Mouse (Mus musculus): ENCODE data around the gene Ulk4.
"Not testable (repeated sequence)": the region's sequence is repeated elsewhere in the genome, so short reads cannot be mapped to it uniquely, and the experiment has no call there.

The Ulk4 gene

GRCm38 (mm10) chr9:121249805-121250204, 27.2 kb downstream of the Ulk4 start:
- DNase-seq, result no peak

DNA sequence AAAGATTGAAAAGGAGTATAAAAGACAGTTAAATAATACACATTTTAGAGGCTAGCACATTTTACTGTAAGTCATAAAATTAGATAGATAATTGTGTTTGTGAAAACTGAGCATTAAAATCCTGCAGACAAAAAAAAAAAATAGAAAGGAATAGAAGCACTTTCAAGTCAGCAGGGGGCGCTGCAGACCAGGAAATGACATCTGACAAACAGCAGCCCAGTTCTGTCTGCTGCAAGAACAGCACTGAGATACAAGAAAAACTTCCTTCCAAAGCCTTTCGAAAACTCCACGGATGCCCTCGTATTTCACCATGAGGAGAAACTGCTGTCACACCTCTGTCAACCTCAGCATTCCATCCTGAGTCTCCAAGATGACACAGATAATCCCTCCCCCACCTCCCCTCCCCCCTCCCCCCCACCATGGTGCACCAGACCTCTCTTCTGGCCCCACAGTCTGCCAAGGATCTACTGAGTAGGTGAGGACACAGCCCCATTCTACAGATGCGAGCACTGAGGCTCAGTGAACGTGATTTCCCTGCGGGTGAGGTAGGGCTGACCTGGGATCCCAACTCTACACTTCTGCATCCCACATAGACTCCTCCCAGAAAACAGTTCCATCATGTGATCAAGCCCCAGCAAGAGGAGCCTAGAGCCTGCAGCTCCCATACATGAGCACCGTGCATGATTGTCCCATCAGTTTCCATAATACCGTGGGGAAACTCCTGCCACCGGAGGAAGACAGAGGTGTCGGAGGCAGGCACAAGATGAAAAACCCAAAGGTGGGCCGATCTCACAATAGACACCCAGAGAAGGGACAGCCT, 28.8 kb downstream of the Ulk4 start:
- peak; percentile 85 for DNase-seq

- DNase-seq, result no peak
Observed at GRCm38 (mm10) chr9:121247047-121247446, 29.9 kb downstream of the Ulk4 start.

GRCm38 (mm10) chr9:121242331-121242730, 34.7 kb downstream of the Ulk4 start:
- no peak for DNase-seq

- peak; percentile 37 for DNase-seq
Observed at GRCm38 (mm10) chr9:121241806-121242205, 35.2 kb downstream of the Ulk4 start.

DNA sequence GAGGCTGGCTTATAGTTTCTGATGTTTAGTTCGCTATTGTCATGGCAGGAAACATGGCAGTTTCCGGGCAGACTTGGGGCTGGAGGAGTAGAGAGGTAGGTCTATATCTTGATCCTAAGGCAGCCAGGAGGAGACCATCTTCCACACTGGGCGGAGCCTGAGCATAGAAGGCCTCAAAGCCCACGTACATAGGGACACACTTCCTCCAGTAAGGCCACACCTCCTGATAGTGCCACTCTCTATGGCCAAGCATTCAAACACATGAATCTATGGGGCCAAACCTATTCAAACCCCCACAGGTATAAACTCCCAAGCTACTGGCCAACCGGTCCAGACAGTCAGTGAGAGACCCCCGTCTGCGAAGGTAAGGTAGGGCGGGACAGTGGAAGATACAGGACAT, 35.6 kb downstream of the Ulk4 start:
- DNase-seq, result no peak

DNA sequence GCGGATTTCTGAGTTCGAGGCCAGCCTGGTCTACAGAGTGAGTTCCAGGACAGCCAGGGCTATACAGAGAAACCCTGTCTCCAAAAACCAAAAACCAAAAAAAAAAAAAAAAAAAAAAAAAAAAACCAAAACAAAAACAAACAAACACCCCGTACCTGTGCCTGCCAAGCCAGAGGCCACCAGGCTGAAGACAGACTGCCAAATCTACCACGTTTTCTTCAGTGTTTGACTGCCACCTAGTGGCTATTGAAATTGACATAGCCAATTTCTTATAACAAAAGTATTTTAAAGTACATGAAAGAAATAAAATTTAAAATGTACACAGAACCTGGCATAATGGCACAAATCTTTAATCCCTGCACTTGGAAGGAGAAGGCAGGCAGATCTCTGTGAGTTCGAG, 36.8 kb downstream of the Ulk4 start:
- DNase-seq, result peak; percentile 58

- no peak for DNase-seq
Observed at GRCm38 (mm10) chr9:121239571-121239970, 37.4 kb downstream of the Ulk4 start.

DNA sequence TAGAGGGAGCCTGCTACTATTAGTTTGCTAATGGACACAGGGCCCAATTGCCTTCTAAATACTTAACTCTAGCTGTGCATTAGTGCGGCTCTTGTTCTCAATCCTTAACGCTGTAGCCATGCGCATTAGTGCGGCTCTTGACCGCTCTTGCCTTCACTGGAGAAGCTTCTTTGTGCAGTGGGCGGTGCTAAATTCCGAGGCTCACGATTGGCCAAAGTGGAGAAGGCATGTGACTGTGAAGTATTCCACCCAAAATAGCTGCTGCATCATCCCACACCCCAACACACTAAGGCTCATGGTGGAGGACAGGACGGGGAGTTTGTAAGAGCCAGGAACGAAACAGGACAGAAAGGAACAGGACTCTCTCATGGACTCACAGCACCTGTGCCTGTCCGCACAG, 58.4 kb downstream of the Ulk4 start:
- DNase-seq, result no peak

- no peak for DNase-seq
Observed at GRCm38 (mm10) chr9:121218230-121218629, 58.8 kb downstream of the Ulk4 start.

DNA sequence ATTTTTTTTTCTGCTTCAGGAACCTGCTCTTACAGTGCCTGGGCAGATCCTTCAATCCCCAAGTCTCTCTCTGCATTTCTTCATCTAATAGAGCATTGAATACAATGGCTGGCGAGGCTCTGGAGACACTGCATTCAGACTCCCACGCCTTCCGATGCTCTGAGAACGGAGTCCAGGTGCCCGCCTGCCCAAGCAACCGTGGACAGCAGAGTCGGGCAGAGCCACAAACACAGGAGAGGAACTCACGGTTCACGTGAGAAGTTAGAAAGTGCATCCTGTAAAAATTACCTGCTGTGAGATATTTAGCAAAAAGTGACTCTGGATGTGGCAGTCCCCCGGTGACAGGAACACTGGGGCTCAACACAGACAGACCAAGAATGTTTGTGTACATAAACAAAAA, 59.3 kb downstream of the Ulk4 start:
- DNase-seq, result no peak

- no peak for DNase-seq
Observed at GRCm38 (mm10) chr9:121216536-121217320, 60.3 kb downstream of the Ulk4 start.

DNA sequence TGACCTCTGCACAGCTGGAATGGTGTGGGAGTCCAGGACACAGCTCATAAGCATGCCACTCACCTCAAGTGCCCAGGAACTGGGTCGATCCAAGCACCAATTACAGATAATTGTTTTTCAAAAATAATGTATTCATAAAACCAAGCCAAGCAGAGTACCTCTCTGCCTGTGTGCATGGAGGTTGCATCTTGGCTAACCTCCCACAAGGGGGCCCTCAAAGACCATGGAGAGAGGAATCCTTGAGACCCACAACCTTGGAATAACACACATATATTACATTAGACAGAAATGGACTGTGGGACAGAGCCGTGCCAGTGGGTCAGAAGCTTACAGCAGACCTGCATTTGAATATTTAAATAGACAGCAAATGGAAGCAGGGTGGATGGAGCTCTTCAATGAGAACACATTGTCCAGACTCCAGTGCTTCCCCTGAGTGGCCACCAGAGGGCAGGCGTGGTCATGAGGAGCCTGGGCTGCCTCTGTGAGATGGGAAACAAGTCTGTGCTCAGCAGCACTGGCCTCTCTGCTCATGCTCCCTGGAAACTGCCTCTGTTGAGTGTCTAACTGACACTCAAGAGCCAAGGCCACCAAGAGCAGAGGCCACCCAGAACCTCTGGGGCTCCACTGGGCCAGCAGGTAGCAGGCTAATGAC, 61.5 kb downstream of the Ulk4 start:
- peak; percentile 75 for DNase-seq

DNA sequence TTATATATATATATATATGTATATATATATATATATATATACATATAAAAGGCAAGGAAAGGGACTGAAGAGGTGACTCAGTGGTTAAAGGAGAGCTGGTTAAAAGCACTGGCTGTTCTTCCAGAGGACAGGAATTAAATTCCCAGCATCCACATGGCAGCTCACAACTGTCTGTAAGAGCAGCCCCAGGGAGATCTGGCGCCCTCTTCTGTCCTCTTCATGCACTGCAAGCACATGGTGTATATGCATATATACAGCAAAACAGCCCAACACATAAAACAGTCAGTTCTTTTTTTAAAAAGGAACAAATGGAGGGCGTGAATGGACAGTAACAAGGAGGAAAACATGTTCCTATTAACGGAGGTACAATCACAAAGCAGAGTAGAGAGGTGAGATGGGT, 64.7 kb downstream of the Ulk4 start:
- peak; percentile 35 for DNase-seq

DNA sequence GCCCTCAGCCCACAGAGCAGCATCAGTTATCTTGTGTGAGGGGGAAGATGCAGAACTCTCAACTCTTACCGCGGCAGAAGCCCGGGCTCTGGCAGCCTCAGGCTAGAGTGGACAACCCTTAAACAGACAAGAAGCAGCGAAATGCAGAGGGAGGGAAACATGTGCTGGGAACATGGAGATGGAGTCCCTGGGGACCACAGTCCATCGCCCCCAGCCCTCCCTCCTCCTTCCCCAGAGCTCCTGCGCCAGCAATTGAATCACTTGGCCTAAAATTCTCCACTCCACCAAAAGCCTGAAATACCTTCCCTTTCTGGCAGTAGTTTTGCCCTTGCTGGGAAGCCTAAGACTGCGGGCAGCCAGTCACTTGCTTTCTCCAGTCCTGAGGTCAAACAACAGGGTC, 72.0 kb downstream of the Ulk4 start:
- DNase-seq, result no peak

DNA sequence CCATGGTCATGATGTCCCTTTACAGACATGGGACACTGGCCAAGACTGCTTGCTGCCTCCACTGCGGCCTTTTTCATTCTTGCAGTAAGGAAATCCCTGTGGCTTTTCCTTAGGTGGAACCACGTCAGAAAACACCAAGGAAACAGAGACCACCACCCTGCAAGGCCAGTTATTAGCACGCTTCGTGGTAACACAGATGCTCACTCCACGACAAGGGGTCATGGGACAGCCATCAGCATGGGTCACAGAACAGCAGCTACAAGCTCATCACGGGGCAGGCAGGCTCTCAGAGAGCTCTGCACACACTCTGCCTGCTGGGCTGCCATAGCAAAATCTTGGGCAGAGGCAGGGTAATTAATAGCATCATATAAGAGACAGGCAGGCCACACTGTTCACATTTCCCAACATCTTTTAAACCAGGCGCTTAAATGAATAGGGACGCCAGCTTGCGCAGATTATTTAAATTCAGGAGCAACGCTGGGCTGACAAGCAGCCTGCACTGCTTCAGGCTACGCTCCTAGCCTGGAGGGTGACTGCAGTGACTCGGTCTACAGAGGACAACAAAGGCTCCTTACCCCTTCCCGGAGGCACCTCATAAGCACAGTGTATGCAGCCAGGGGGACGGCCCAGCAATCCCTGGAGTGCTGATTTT, 72.7 kb downstream of the Ulk4 start:
- DNase-seq, result no peak

DNA sequence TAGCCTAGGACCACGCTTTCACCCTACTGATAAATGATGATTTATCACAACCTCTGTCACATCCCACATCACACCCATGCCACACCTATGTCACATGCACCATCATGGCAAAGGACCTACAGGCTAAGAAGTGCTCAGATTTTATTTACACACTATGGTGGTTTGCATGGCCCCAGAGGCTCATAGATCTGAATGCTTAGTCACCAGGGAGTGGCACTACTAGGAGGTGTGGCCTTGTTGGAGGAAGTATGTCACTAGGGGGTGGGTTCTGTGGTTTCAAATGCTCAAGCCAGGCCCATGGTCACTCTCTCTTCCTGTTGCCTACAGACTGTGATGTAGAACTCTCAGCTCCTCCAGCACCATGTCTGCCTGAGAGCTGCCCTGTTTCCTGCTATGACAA, 73.3 kb downstream of the Ulk4 start:
- DNase-seq, result no peak

- not testable (repeated sequence) for DNase-seq
Observed at GRCm38 (mm10) chr9:121199146-121199685, 77.8 kb downstream of the Ulk4 start.

GRCm38 (mm10) chr9:121196473-121196872, 80.5 kb downstream of the Ulk4 start:
- DNase-seq, result no peak

- no peak for DNase-seq
Observed at GRCm38 (mm10) chr9:121195106-121195505, 81.9 kb downstream of the Ulk4 start.

DNA sequence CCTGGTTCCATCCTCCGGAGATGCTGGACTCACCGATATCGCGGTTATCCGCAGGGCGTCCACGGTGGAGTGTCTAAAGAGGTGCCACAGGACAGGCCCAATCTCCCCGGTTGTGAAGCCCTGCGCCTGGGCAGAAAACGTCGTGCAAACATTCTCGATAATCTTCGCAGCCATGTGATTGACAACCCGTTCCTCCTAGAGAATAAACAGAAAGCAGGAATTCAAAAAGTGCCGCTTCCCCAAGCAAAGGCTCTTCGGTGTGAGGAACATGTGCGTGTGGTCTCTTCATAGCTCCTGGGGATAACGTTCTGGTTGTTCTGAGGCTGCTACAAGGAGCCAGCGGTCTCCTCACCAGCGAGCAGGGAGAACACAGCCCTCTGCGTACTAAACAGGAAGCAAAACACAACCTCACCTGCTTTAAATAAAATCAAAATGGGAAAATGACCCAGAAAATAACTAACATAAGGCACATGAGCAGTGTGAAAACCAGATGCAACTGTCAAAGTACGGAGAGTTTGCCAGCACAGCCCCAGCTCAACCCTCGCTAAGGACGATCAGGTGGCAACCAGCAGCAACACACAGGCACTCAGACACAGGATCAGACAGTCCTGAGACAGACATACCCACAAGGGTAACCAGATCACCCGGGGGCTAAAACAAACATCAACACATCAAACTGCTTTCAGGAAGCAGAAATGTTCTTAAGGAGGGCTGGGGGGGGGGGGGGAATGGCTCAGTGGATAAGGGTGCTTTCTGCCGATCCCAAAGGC, 84.2 kb downstream of the Ulk4 start:
- no peak for DNase-seq

DNA sequence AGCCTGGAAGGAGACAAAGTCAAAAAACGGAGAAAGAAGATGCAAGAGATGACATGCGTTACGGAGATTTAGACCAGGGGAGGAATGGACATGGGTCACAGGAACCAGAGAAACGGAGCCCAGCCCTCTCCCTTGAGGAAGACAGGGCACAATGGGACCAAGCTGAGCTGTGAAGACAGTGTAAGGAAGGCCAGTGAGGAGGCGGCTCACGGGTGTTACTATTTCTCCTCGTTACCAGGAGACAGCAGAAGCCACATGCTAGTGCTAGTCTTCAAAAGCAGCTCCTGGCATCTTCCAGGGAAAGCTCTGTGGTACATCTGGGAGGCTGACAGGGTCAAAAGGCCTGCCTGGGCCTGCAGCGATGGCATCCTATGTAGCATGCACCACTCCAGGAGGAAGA, 89.2 kb downstream of the Ulk4 start:
- DNase-seq, result no peak

All from thymus, postnatal 14 days (tissue).